Mouse (Mus musculus): ENCODE measurements at regions not wholly inside any gene's neighbourhood (a gene's known extent, or its start where the extent isn't known, plus 50 kb on each side); places are given as distances from the start of the nearest gene placed in this dataset.

DNA sequence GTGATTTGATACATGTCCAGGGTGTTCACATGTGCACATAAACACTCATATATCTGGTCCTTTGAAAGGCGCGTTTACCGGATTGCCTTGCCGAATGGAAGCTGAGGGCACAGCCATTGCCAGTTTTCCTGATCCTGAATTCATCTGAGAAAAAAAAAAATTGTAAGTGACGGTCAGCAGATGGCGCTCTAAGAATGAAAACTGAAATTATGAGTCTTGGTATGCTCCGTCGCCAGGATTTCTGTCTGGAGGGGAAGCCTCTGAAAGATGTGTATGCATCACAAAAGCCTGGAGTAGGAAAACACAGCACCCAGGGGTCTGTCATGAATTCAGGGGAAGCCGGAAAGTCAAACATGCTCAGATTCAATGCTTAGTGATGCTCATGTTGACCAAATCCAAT, 276.9 kb downstream of the Diras2 start:
- Histone ChIP-seq H3K9me3 (no peaks in the 10 kb centered on the region), H3K36me3 (no peaks in the 10 kb centered on the region), H3K4me2 (replicated peaks) (no peak overlapping the region), H3K27ac (no peak overlapping the region), H3K4me3 (replicated peaks) (no peak overlapping the region), H3K9ac (no peak overlapping the region), H3K4me1 (replicated peaks) (no peaks in the 10 kb centered on the region), H3K27me3 (replicated peaks) (no peaks in the 10 kb centered on the region)
- 14% methylated on average over 9 of the region's 9 CpGs for WGBS
- no peak for ATAC-seq

DNA sequence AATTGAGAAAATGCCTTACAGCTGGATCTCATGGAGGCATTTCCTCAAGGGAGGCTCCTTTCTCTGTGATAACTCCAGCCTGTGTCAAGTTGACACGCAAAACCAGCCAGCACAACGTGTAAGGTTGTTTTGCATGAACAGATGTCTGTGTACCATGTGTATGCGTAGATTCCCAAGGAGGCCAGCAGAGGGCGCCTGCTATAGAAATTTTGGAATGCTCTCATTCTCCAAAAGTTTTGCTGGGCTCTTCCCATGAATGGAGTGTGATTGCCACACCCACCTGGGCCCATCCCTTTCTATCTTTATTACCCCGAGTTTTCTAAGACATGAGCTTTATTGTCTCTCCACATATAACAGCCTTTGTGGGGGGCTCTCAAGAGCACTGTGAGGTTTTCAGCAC, 275.4 kb downstream of the Diras2 start:
- no peak for ATAC-seq
- Histone ChIP-seq H3K27ac (no peak overlapping the region), H3K36me3 (no peaks in the 10 kb centered on the region), H3K4me1 (replicated peaks) (no peaks in the 10 kb centered on the region), H3K9ac (no peak overlapping the region), H3K4me3 (replicated peaks) (no peak overlapping the region), H3K4me2 (replicated peaks) (no peak overlapping the region), H3K9me3 (no peaks in the 10 kb centered on the region), H3K27me3 (replicated peaks) (no peaks in the 10 kb centered on the region)
- 67% methylated on average over 5 of the region's 5 CpGs for WGBS

DNA sequence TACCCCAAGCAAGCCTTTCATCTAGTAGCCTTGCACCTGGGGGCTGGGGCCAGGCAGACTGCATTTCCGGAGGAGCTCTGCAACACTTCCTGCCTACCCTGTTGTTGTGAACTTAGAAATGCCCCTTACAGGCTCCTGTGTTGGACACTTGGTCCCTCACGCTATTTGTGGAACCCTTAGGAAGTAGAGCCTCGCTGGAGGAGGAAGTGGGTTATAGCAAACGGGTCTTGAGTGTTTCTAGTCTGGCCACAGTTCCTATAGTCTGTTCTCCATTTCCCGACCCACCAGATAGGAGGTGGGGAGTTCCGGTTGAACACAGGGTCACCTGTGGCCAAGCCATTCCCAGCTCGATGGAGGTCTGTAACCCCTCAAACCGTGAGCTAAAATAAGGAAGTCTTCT, 272.7 kb downstream of the Diras2 start:
- no peaks in the 10 kb centered on the region for H3K9me3 ChIP-seq
- no peaks in the 10 kb centered on the region for H3K4me1 ChIP-seq (replicated peaks)
- H3K36me3 ChIP-seq, result no peaks in the 10 kb centered on the region
- 85% methylated on average over 8 of the region's 8 CpGs for WGBS
- H3K27me3 ChIP-seq (replicated peaks), result no peaks in the 10 kb centered on the region
- H3K9ac ChIP-seq, result no peak overlapping the region
- no peak overlapping the region for H3K27ac ChIP-seq
- ATAC-seq, result no peak
- H3K4me2 ChIP-seq (replicated peaks), result no peak overlapping the region
- no peak overlapping the region for H3K4me3 ChIP-seq (replicated peaks)

DNA sequence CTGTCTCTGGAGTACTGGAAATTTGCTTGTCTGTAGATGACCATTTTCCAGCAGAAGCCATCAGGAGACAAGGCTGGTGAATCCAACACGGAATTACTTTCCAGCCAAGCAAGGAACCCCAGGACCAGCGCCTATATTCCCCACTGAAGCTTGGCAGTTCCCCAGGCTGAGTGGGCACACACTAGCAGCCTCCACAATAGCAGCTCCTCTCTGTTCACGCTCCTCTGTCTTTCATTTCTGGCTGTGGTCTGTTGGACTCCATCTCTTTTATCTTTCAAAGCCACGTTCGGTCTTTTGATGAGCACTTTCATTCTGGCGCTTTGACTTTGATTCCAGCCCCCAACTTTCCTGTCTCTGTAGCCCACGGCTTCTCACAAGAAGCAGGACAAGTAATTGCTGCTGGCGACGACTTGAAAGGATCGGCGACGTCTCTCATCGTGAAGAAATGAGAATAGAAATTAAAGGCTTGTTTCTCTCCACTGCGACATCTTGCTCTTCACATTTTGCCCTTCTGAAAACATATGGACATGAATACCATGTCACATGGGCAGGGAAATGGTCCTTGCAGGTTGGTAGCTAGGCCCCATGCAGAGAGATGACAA, 268.0 kb downstream of the Diras2 start:
- no peak overlapping the region for H3K4me2 ChIP-seq (replicated peaks)
- H3K36me3 ChIP-seq, result no peaks in the 10 kb centered on the region
- H3K4me1 ChIP-seq (replicated peaks), result no peaks in the 10 kb centered on the region
- ATAC-seq, result no peak
- H3K27me3 ChIP-seq (replicated peaks), result no peaks in the 10 kb centered on the region
- 90% methylated on average over 14 of the region's 14 CpGs for WGBS
- H3K27ac ChIP-seq, result no peak overlapping the region
- H3K4me3 ChIP-seq (replicated peaks), result no peak overlapping the region
- H3K9ac ChIP-seq, result no peak overlapping the region
- H3K9me3 ChIP-seq, result no peaks in the 10 kb centered on the region

DNA sequence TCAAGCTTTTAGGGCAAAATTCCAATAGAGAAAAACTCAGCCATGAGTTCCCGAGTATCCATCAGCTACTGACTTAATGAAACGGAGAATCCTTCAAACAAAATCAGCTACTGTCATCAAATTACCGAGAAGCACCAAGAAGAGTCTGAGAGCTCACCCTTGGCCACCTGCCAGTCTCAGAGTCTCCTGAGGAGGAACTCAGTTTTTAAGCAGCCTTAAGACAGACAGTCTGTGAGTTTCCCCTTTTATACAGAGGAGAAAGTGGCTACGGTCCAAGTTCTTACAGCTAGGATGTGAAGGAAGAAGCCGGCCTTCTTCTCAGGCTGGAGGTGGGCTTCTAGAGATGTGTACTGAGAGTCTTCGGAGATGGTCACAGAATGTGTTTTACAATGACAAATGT, 262.8 kb downstream of the Diras2 start:
- no peak overlapping the region for H3K27ac ChIP-seq
- H3K9me3 ChIP-seq, result no peaks in the 10 kb centered on the region
- no peak overlapping the region for H3K4me2 ChIP-seq (replicated peaks)
- WGBS, result 40% methylated on average over 6 of the region's 6 CpGs
- no peak overlapping the region for H3K4me3 ChIP-seq (replicated peaks)
- H3K27me3 ChIP-seq (replicated peaks), result no peaks in the 10 kb centered on the region
- H3K36me3 ChIP-seq, result no peaks in the 10 kb centered on the region
- no peak overlapping the region for H3K9ac ChIP-seq
- H3K4me1 ChIP-seq (replicated peaks), result no peaks in the 10 kb centered on the region
- no peak for ATAC-seq

DNA sequence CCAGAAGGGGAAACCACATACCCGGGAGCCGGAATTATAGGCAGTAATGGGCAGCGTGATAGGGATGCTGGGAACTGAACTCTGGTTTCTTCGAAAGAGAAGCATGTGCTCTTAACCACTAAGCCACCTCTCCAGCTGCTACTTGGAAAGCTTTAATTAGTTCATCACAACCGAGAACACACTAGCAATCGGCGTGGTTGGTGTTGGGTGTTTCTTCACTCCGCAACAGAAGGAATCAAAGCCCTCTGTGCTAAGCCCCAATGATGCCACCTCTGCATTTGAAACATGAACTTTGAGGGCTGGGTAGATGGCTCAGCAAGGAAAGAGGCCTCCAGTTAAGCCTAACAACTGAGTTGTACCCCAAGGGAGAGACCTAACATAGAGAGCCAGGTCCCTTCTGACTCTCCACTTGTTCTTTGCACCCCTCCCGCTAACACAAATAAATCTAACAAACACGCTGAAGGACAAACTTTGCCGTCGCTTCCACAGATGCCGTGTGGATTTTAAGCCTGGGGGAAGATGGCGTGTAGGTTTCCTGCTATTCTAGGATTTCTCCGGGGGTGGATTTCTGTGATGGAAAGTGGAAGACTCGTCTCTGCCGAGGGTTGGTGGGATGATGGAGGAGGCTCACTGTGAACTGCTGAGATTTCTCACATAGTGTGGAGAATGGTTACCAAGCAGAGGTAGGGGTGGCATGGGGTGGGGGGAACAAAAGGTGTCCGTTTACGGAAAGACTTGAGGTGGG, 257.4 kb downstream of the Diras2 start:
- WGBS, result 80% methylated on average over 19 of the region's 19 CpGs
- no peak overlapping the region for H3K27ac ChIP-seq
- no peaks in the 10 kb centered on the region for H3K36me3 ChIP-seq
- no peak for ATAC-seq
- no peak overlapping the region for H3K4me2 ChIP-seq (replicated peaks)
- 0 out of 2 replicates have a peak, but pooled peaks cover 2% of the 10 kb centered on the region for H3K4me1 ChIP-seq (replicated peaks)
- no peak overlapping the region for H3K9ac ChIP-seq
- H3K4me3 ChIP-seq (replicated peaks), result no peak overlapping the region
- no peaks in the 10 kb centered on the region for H3K27me3 ChIP-seq (replicated peaks)
- H3K9me3 ChIP-seq, result no peaks in the 10 kb centered on the region

DNA sequence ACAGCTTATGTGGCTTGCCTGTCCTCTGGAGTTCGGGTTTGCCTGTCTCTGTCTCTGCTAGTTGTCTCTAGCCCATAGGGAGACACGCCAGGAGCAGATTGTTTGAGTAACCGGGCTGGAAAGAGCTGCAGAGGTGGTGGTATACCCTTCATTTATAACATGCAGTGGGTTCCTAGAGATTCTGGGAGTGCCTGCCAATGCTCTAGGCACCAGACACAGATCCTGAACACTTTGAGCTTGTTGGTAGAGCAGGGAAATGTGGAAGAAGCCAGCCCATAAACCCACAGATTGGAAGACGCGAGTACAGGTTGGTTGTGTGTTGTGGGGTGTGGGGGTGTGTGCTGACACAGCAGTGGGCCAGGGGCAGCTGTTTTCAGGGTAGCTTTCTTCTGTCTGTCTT, 255.9 kb downstream of the Diras2 start:
- Histone ChIP-seq H3K27ac (no peak overlapping the region), H3K9me3 (no peaks in the 10 kb centered on the region), H3K27me3 (replicated peaks) (no peaks in the 10 kb centered on the region), H3K4me1 (replicated peaks) (0 out of 2 replicates have a peak, but pooled peaks cover 2% of the 10 kb centered on the region), H3K9ac (no peak overlapping the region), H3K4me2 (replicated peaks) (no peak overlapping the region), H3K36me3 (no peaks in the 10 kb centered on the region), H3K4me3 (replicated peaks) (no peak overlapping the region)
- 75% methylated on average over 5 of the region's 5 CpGs for whole genome bisulfite sequencing
- ATAC-seq, result no peak

DNA sequence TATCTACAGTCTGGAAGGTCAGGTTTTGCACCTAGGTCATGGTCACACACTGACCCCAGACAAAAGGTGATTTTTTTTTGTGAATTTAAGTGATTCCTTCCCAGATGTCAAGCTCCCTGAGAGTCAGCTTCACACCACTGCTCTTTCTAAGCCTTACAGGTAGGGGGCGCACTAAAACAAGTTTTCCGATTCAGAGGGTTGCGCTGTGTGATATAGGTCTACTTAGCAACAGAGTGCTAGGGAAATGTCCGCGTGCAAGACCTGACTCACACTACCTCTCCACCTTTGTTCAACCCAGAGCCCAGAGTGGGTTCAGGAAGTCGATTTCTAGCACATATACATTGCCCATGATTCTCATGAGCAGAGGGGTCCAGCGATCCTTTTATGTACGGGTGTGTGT, 255.4 kb downstream of the Diras2 start:
- ATAC-seq, result peak; percentile 36
- 0 out of 2 replicates have a peak overlapping the region, but pooled peaks have one; percentile 24 for H3K4me2 ChIP-seq (replicated peaks)
- 17% methylated on average over 8 of the region's 8 CpGs for WGBS

DNA sequence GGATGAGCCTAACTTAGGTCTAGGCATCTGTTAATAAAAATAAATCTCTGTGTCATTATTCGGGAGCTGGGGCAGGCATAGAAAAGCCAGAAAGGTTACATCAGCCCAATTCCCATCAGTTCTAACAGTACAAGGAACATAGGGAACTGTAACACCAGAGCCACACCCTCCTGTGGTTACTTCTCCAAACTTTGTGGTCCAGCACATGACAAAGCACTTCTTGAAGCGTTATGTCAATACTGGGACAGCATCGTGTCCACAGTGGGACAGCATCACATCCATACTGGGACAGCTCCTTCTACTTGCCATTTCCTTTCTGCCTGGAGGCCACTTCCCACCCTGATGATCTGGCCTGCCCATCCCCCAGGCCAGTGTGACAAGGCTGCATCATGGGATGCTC, 253.9 kb downstream of the Diras2 start:
- Histone ChIP-seq H3K27me3 (replicated peaks) (no peaks in the 10 kb centered on the region), H3K9me3 (no peaks in the 10 kb centered on the region), H3K27ac (no peak overlapping the region), H3K9ac (no peak overlapping the region), H3K4me1 (replicated peaks) (0 out of 2 replicates have a peak, but pooled peaks cover 2% of the 10 kb centered on the region), H3K4me2 (replicated peaks) (no peak overlapping the region), H3K4me3 (replicated peaks) (no peak overlapping the region), H3K36me3 (no peaks in the 10 kb centered on the region)
- WGBS, result 81% methylated on average over 3 of the region's 3 CpGs
- no peak for ATAC-seq

More for the DNA sequence above, 255.4 kb downstream of the Diras2 start:
- Histone ChIP-seq H3K36me3 (no peaks in the 10 kb centered on the region), H3K27ac (no peak overlapping the region), H3K4me1 (replicated peaks) (0 out of 2 replicates have a peak, but pooled peaks cover 2% of the 10 kb centered on the region), H3K9ac (no peak overlapping the region), H3K4me3 (replicated peaks) (no peak overlapping the region), H3K9me3 (no peaks in the 10 kb centered on the region), H3K27me3 (replicated peaks) (no peaks in the 10 kb centered on the region)

DNA sequence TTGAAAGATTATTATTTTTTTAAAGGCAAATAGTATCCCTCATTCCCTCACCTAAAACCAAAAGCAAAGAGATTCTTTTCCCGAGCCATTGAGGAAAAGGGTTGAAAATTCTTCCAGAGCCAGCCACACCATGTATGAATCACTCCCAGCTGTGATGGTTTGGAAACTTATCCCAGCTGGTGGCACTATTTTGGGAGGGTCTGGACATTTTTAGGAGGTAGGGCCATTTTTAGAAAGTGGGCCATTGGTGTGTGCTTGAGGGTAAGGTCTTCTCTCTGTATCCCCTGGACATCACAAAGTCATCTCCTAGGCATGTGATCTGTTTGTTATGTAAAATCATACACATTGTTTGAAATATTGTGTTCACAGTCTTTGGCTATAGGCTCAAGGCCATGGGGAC, 252.2 kb downstream of the Diras2 start:
- no peaks in the 10 kb centered on the region for H3K27me3 ChIP-seq (replicated peaks)
- H3K4me3 ChIP-seq (replicated peaks), result no peak overlapping the region
- H3K9ac ChIP-seq, result no peak overlapping the region
- no peak for ATAC-seq
- 86% methylated on average over 1 of the region's 1 CpGs for WGBS
- no peaks in the 10 kb centered on the region for H3K9me3 ChIP-seq
- no peak overlapping the region for H3K27ac ChIP-seq
- 0 out of 2 replicates have a peak, but pooled peaks cover 2% of the 10 kb centered on the region for H3K4me1 ChIP-seq (replicated peaks)
- H3K36me3 ChIP-seq, result no peaks in the 10 kb centered on the region
- H3K4me2 ChIP-seq (replicated peaks), result no peak overlapping the region

DNA sequence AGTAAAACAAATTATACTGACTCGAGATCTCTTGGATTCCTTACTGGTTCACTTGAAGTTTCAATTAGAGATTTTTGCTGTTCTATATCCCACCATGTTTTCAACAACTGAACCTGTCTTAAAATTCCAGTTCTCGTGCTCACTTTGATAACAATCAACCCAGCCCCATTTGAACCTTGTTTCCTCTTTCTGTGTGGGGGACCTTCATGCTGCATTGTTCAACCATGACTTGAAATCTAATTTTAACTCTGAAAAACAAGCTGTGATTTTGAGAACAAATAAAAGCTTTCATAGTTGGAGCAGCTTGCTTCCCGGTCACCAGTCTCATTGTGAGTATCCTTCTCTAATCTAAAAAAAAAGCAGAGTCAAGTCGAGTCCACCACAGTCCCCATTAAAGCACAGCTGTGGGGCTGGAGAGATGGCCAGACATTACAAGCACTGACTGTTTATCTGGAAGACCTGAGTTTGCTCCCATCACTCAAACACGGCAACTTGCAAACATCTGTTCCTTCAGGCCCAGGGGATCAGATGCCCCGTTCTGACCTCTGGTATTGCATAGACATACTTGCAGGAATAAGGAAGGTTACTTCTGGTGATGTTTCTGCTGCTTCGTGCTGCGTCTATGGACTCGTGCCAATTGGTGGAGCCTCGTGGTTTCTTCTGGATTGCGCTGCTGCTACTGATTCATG, 251.7 kb downstream of the Diras2 start:
- H3K4me1 ChIP-seq (replicated peaks), result 0 out of 2 replicates have a peak, but pooled peaks cover 2% of the 10 kb centered on the region
- no peak overlapping the region for H3K9ac ChIP-seq
- H3K27ac ChIP-seq, result no peak overlapping the region
- no peak for ATAC-seq
- H3K9me3 ChIP-seq, result no peaks in the 10 kb centered on the region
- H3K36me3 ChIP-seq, result no peaks in the 10 kb centered on the region
- 64% methylated on average over 11 of the region's 11 CpGs for WGBS
- no peak overlapping the region for H3K4me3 ChIP-seq (replicated peaks)
- no peak overlapping the region for H3K4me2 ChIP-seq (replicated peaks)
- no peaks in the 10 kb centered on the region for H3K27me3 ChIP-seq (replicated peaks)

DNA sequence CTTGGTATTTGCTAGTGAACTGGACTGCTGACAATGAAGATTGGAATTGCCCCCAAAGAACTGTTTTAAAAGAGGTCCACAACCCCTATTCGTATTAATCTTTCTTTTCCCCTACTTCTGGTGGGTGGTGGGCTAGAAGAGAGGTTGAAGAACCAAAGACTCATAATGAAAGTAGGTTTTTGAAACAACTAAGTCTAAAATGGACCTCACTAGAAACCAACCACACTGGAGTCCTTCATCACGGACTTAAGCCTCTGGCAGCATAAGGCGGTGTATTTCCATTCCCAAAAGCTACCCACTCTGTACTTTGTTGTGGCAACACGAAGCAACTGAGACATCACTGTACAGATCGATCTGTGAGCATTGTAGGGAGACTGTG, 251.1 kb downstream of the Diras2 start:
- WGBS, result 94% methylated on average over 5 of the region's 5 CpGs

More for the DNA sequence above, 251.1 kb downstream of the Diras2 start:
- H3K36me3 ChIP-seq, result no peaks in the 10 kb centered on the region
- ATAC-seq, result no peak
- 0 out of 2 replicates have a peak, but pooled peaks cover 2% of the 10 kb centered on the region for H3K4me1 ChIP-seq (replicated peaks)
- H3K4me3 ChIP-seq (replicated peaks), result no peak overlapping the region
- no peaks in the 10 kb centered on the region for H3K27me3 ChIP-seq (replicated peaks)
- no peak overlapping the region for H3K4me2 ChIP-seq (replicated peaks)
- H3K27ac ChIP-seq, result no peak overlapping the region
- H3K9ac ChIP-seq, result no peak overlapping the region
- no peaks in the 10 kb centered on the region for H3K9me3 ChIP-seq

All from intestine, embryonic 15.5 days (tissue).